Mouse (Mus musculus) heart, postnatal 0 days (tissue): ENCODE measurements around the gene Ccdc32. TPM values are rescaled to one million over a fixed set of nuclear protein-coding genes. Genes with fewer than 3 reads are reported as not detected.
A peak's percentile ranks its signal among the peaks of the same experiment; 100 is the strongest.

Source experiments
- ATAC-seq: fragments of 200-750 bp; cut with Nextera tagmentation; 2 replicates; pipeline ENCODE4 v1.8.0; 2017; ENCODE audit warnings: low read depth, moderate number of reproducible peaks, moderate library complexity; ENCODE audit not compliant: insufficient read depth
- DNase-seq: peaks from one replicate; pipeline ENCODE4 v3.0.0-alpha.2; 2016; ENCODE audit warnings: low spot score
- H3K27ac ChIP-seq: fragments of 300-500 bp; sonication (generic); 2 replicates; pipeline ENCODE4 v1.5.1; 2014; ENCODE audit warnings: low read depth, mild to moderate bottlenecking
- H3K27me3 ChIP-seq: fragments of 300-500 bp; sonication (generic); 2 replicates; pipeline ENCODE4 v1.6.1; 2014; ENCODE audit warnings: low read length, mixed read lengths; ENCODE audit not compliant: control insufficient read depth, insufficient read depth
- H3K36me3 ChIP-seq: fragments of 300-500 bp; sonication (generic); replicated peaks from 2 replicates; pipeline ENCODE4 v1.6.1; 2014; ENCODE audit warnings: low read length, mixed read lengths; ENCODE audit not compliant: control insufficient read depth, insufficient read depth
- H3K4me1 ChIP-seq: fragments of 300-500 bp; sonication (generic); 2 replicates; pipeline ENCODE4 v1.6.1; 2014; ENCODE audit warnings: antibody characterized with exemption; ENCODE audit not compliant: control insufficient read depth, insufficient read depth
- H3K4me2 ChIP-seq: fragments of 300-500 bp; sonication (generic); 2 replicates; pipeline ENCODE4 v1.6.1; 2014; ENCODE audit warnings: low read depth, mild to moderate bottlenecking, low read length, moderate library complexity
- H3K4me3 ChIP-seq: fragments of 300-500 bp; sonication (generic); 2 replicates; pipeline ENCODE4 v1.5.1; 2014; ENCODE audit warnings: low read depth, low read length
- H3K9ac ChIP-seq: fragments of 300-500 bp; sonication (generic); replicated peaks from 2 replicates; pipeline ENCODE4 v1.6.1; 2014; ENCODE audit warnings: low read depth, low read length, mixed read lengths
- H3K9me3 ChIP-seq: fragments of 300-500 bp; sonication (generic); replicated peaks from 2 replicates; pipeline ENCODE4 v1.6.1; 2016; ENCODE audit warnings: low read length; ENCODE audit not compliant: control insufficient read depth
- CTCF ChIP-seq: IDR thresholded peaks from 2 replicates; pipeline ENCODE4 v1.5.1; 2016; ENCODE audit warnings: antibody characterized with exemption, control low read depth, low read depth
- EP300 ChIP-seq: IDR thresholded peaks from 2 replicates; pipeline ENCODE4 v1.6.1; 2016; ENCODE audit warnings: antibody characterized with exemption, low read depth
- WGBS: fragments of 180-500 bp; shearing (Covaris S2); extraction: QIAGEN DNeasy Blood & Tissue Kit; methylation state at CpG from one replicate; pipeline ENCODE4 v1.1.7; 2014; 5-methylcytosine and 5-hydroxymethylcytosine counted together
- polyA plus RNA-seq: library from polyadenylated mRNA; unstranded; fragments of >200 nt; fragmentation: Nextera tagmentation; extraction: Ambion mirVana; gene quantifications from 2 replicates; pipeline ENCODE4 v1.2.1, GENCODE M21; 2015
- total RNA-seq: library from RNA; depleted of rRNA; stranded (reverse); fragments of >200 nt; gene quantifications from 2 replicates; pipeline ENCODE4 v1.2.3, GENCODE M21; 2014; ENCODE audit warnings: low replicate concordance

Ccdc32 gene
- total and polyA plus RNA-seq, 2 experiments from 2014 or later, result 14.7 to 21.1 TPM

DNA sequence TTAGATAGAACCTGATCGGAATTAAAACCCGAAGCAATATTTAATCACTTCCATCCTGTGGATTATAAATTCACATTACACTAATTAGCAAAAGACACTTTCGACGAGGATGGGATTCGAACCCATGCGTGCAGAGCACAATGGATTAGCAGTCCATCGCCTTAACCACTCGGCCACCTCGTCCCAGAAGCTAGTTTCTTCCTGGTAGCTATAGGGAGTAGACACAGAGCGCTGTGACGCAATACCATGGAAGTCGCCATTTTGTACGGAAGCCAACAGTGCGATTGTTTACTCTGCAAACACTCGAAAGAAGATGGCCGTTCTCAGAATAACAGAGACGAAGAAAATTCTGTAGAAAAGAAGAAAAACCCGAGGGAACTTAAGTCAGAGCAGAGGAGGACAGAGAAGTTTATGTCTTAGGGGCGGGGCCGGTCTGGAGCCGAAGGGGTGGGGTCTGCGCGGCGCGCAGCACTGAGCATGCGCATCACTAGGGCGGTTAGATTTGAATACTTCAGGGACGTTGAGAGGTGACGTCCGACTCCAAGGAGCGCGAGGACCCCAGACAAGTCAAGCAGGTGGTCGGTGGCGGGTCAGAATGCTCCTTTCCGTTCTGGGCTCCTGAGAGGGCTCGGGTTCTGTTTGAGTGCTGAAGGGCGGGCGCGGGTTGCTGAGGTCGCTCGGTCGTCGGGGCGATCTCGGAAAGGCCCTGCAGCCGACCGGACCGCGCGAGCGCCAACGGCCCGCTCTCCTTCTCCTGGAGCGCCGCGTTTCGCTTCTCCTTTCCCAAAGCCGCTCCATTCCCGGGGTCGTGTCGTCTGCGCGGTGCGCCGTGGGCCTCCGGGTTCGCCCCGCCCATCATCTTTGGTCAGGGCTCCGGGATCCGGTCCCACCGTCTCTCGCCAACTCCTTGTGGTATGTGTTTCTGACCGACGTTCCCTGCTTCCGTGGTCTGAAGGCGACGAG, 17.7 kb upstream of the Ccdc32 start, which contains the start of gene Knl1:
Knl1 (plus strand) TSS at position 471 of the 963 bp plus-strand sequence.
- Histone ChIP-seq H3K4me3 (peak within 1 kb of the TSS; percentile 84), H3K4me2 (peak within 1 kb of the TSS; percentile 69), H3K27me3 (no peaks in the 10 kb centered on the region), H3K4me1 (peaks cover 7% of the 10 kb centered on the region; the same call in 1 of the 2 replicates), H3K27ac (peak within 1 kb of the TSS; percentile 60), H3K36me3 (no peaks in the 10 kb centered on the region), H3K9me3 (no peaks in the 10 kb centered on the region), H3K9ac (peak within 1 kb of the TSS; percentile 68)
- ATAC-seq (peak; percentile 94), DNase-seq (peak; percentile 85)
- WGBS, result under 1% methylated on average over 77 of the region's 77 CpGs
- TF ChIP-seq EP300, result peak; percentile 77; the same call in 1 of the 2 replicates
- no peak for TF ChIP-seq CTCF

DNA sequence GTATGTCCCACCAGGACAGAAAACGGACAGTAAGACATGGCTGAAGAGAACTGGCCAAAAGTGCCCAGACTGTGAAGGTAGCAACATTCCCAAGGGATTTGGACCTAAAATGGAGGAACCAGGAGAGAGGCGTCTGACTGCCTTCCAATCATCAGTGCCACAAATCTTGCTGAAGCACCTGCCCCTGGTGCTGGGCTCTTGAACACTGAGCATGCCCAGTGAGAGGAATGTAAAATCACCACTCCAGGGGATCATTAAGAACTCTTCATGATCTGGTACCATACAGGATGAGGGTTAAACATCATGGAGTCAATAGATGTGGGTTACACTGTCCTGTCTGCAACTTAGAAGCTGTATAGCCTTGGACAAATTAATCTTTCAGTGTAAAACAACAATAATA, 16.0 kb upstream of the Ccdc32 start:
- ATAC-seq, result no peak

DNA sequence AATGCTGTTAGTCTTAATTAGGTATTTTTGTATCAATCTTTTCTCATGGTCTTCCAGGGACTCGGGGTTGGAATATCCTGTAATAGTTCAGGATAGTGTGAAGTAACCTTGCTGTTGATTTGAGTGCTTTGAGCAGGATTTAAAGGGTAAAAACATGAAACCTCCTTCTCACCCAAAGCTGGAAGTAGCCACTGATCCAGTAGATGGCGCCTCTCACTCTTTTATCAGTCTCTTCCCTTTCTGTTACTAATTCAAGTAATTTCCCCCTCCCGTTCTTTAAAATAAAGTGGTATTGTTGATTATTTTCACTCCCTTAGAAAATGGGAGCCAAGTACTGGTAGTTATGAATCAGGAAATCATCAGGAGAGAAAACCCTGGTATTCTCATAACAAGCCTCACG, 11.7 kb upstream of the Ccdc32 start:
- WGBS, result 41% methylated on average over 4 of the region's 4 CpGs
- no peak overlapping the region for H3K27ac ChIP-seq
- H3K4me1 ChIP-seq, result 0 out of 2 replicates have a peak, but pooled peaks cover under 1% of the 10 kb centered on the region
- peak; percentile 39 for DNase-seq
- no peaks in the 10 kb centered on the region for H3K27me3 ChIP-seq
- TF ChIP-seq CTCF (peak; percentile 51), EP300 (no peak)
- H3K9ac ChIP-seq, result no peak overlapping the region
- ATAC-seq, result no peak
- peaks cover 27% of the 10 kb centered on the region for H3K36me3 ChIP-seq
- no peak overlapping the region for H3K4me2 ChIP-seq
- no peak overlapping the region for H3K4me3 ChIP-seq
- H3K9me3 ChIP-seq, result no peaks in the 10 kb centered on the region

More for the DNA sequence above, 16.0 kb upstream of the Ccdc32 start:
- peaks cover 7% of the 10 kb centered on the region; the same call in 1 of the 2 replicates for H3K4me1 ChIP-seq
- no peak overlapping the region for H3K4me2 ChIP-seq
- H3K36me3 ChIP-seq, result no peaks in the 10 kb centered on the region
- H3K27me3 ChIP-seq, result no peaks in the 10 kb centered on the region
- WGBS, result 70% methylated on average over 2 of the region's 2 CpGs
- no peak overlapping the region for H3K4me3 ChIP-seq
- TF ChIP-seq EP300 (no peak), CTCF (no peak)
- H3K27ac ChIP-seq, result no peak overlapping the region
- H3K9ac ChIP-seq, result no peak overlapping the region
- no peak for DNase-seq
- no peaks in the 10 kb centered on the region for H3K9me3 ChIP-seq

DNA sequence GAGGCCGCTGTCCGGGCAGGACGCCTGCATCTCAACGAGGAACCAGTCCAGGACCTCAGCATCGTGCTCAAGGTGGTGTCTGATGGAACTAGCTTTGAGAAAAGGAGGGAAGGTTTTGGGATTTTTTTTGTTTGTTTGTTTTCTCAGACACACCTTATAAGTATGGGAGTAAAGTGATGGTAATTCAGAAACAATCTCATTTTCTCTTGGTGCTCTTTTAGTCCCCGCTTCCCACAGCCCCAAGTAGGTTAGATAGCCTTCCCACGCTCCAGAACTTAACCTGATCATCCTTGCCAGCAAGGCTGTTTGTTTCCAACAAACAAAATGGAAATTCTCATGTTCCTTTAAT, 6.2 kb upstream of the Ccdc32 start:
- no peaks in the 10 kb centered on the region for H3K9me3 ChIP-seq
- peak overlapping the region; percentile 88 for H3K4me3 ChIP-seq
- H3K4me2 ChIP-seq, result peak overlapping the region; percentile 91
- peak overlapping the region; percentile 89 for H3K27ac ChIP-seq
- TF ChIP-seq CTCF (no peak), EP300 (no peak)
- H3K4me1 ChIP-seq, result 0 out of 2 replicates have a peak, but pooled peaks cover 7% of the 10 kb centered on the region
- peaks cover 27% of the 10 kb centered on the region for H3K36me3 ChIP-seq
- WGBS, result 9% methylated on average over 7 of the region's 7 CpGs
- no peaks in the 10 kb centered on the region for H3K27me3 ChIP-seq
- H3K9ac ChIP-seq, result peak overlapping the region; percentile 71
- ATAC-seq, result no peak
- no peak for DNase-seq

DNA sequence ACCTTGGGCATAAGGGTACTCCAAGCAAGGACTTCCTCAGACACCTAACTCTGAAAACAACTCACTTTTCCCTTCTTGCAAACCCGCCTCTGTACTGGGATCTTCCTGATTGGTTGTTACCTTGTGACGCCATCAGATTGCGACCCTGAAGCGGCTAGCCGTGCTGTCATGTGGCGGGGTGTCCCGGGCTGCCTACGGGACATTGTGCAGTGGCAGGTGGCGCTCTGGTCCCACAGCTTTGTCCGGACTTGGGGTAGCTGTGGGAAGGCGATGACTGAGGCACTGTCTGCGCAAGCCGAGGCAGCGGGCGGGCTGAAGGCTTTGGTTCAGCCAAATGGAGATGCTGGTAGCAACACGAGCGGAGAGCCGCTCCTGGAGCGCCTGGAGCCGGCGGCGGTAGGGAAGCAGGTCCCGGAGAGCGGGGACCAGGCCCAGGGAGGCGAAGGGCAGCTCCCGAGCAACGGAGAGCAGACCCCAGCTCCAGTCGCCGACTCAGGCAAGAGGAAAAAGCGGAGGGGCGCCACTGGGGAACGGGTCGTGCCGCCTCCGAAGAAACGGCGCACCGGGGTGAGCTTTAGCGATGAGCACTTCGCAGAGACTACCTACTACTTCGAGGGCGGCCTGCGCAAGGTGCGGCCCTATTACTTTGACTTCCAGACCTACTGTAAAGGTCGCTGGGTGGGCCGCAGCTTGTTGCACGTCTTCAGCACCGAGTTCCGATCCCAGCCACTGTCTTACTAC, 5.6 kb upstream of the Ccdc32 start, which contains the start of gene Rpusd2:
Rpusd2 (plus strand) TSS at position 135 of the 741 bp plus-strand sequence.
- Histone ChIP-seq H3K27ac (peak within 1 kb of the TSS; percentile 89), H3K27me3 (no peaks in the 10 kb centered on the region), H3K4me3 (peak within 1 kb of the TSS; percentile 88), H3K4me1 (0 out of 2 replicates have a peak, but pooled peaks cover 7% of the 10 kb centered on the region), H3K36me3 (peaks cover 27% of the 10 kb centered on the region), H3K4me2 (peak within 1 kb of the TSS; percentile 91), H3K9ac (peak within 1 kb of the TSS; percentile 71), H3K9me3 (no peaks in the 10 kb centered on the region)
- DNase-seq (peak; percentile 95), ATAC-seq (peak; percentile 99)
- TF ChIP-seq EP300 (no peak), CTCF (peak; percentile 31)
- WGBS, result under 1% methylated on average over 49 of the region's 49 CpGs
